Mouse (Mus musculus) CH12F3 (cell line): Measurements from ENCODE around the gene Saa2.

ENCODE experiments used
- in situ Hi-C: fragments of 300-500 bp; cut with MboI; formaldehyde crosslinking; loops from 2 replicates; pipeline ENCODE4 v1.14.3; 2020; ENCODE audit warnings: low sequenced_read_pairs

The Saa2 gene

GRCm38 (mm10) chr7:46761049-46761795, 9.6 kb downstream of the Saa2 start:
- in situ Hi-C loops: loop anchor here (10.0 kb wide), 1 partner anchor 46 kb away; the partner anchor contains the start of genes Saa3 and Saal1

GRCm38 (mm10) chr7:46762601-46763000, 11.0 kb downstream of the Saa2 start:
- in situ Hi-C loops: loop anchor here (10.0 kb wide), 1 partner anchor 48 kb away; the partner anchor contains the start of genes Saa3 and Saal1

GRCm38 (mm10) chr7:46764672-46765071, 13.1 kb downstream of the Saa2 start:
- in situ Hi-C loops: loop anchor here (10.0 kb wide), 1 partner anchor 50 kb away; the partner anchor contains the start of genes Saa3 and Saal1

GRCm38 (mm10) chr7:46767371-46767770, 15.8 kb downstream of the Saa2 start:
- in situ Hi-C loops: loop anchor here (10.0 kb wide), 1 partner anchor 53 kb away; the partner anchor contains the start of genes Saa3 and Saal1

GRCm38 (mm10) chr7:46768451-46768850, 16.9 kb downstream of the Saa2 start:
- in situ Hi-C loops: loop anchor here (10.0 kb wide), 1 partner anchor 54 kb away; the partner anchor contains the start of genes Saa3 and Saal1

- in situ Hi-C loops: no loop called here
Measured at GRCm38 (mm10) chr7:46770706-46771105, 19.1 kb downstream of the Saa2 start.

- in situ Hi-C loops: no loop called here
Measured at GRCm38 (mm10) chr7:46789177-46789849, 37.7 kb downstream of the Saa2 start.

- in situ Hi-C loops: no loop called here
Measured at GRCm38 (mm10) chr7:46793871-46794270, 42.3 kb downstream of the Saa2 start.

GRCm38 (mm10) chr7:46795287-46796205, 44.0 kb downstream of the Saa2 start, which contains the start of the genes Hps5 and Gtf2h1:
Hps5 (minus strand) TSS chr7:46796064.
Gtf2h1 (plus strand) TSS chr7:46796103.
- in situ Hi-C loops: no loop called here

GRCm38 (mm10) chr7:46796206-46796679, 44.7 kb downstream of the Saa2 start:
- in situ Hi-C loops: no loop called here

- in situ Hi-C loops: no loop called here
Measured at GRCm38 (mm10) chr7:46796779-46797178, 45.2 kb downstream of the Saa2 start.
